Mouse (Mus musculus): ENCODE data around the gene R3hdml.

Gene R3hdml

DNA sequence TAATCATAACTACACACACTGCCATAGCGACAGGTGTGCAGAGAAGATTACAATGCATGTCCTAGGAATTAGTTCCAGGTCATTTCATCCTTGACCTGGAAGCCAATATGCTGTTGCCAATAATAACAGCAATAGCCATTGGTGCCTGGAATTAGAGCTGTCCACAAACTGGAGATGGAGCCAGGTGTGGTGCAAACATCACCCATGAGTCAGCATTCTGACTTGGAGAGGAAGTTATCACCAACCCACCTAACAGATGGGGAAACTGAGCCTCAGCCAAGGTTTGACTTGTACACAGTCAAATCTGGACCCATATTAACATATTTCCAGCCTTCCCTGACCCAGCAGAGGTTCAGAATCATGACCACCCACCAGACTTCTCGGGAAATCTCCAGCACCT lies 46.3 kb downstream of the R3hdml start:
- no peak for DNase-seq (ENCODE audit: low read depth, low spot score)

DNA sequence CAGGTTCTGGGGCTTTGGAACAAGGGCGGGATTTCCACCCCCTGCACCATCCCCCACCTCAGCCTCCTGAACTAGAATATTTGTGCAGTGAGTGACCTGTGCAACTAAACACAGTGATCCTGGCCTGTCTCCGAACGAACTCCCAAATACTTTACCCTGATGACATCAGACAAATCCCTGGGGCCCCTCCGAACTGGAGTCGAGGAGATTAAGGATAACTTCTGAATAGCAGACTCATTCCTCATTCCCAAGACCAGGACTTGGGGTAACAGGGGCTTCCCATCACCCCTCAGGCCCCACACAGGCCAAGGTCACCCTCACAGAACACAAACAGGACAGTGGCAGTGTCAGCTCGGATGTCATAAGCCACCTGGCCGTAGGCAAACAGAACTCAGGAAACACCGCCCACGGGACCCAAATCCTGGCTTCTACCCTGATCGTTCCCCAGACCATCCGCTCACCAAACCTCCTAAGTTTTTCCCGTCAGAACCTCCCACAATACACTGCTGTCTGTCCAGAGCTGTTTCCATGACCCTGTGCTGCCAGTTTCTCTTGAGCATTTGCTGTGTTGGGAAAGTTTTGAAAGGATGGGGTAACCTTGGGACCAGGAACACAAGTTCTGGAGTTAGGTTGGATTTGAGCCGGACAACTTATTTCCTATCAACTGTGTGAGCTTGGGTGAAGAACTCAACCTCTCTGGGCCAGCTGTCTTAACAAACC lies 47.4 kb downstream of the R3hdml start:
- no peak for DNase-seq (ENCODE audit: low read depth, low spot score)

GRCm38 (mm10) chr2:163540231-163541117 lies 48.4 kb downstream of the R3hdml start:
- no peak for DNase-seq (ENCODE audit: low read depth, low spot score)

DNA sequence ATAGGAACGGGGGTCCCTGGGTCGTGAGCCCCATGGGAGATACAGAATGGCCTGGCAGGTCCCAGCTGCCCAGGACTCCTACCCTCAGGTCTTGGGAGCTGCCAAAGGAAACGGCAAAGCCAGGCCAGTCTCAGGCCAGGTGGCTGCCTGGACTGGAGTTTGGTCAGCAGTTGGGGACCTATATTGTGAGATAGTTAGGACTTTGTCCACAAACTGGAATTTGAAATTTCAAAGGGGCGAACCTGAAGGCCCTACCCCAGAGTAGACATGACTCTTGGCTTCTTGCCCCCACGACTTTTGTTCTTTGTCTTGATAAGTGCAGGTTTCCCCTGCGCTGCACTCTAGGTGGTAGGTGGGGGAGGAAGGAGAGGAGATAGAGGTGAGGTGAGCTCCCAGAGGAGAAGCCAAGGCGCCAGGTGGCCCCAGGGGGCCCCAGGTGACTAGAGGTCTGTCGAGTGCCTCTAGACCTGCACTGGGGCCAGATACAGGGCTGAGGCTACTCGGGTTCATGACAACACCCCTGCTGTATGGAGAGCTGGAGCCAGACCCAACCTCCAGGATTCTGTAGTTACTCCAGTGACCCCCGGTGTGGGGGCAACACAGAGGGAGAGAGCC lies 49.6 kb downstream of the R3hdml start:
- DNase-seq (ENCODE audit: low read depth, low spot score), result no peak

DNA sequence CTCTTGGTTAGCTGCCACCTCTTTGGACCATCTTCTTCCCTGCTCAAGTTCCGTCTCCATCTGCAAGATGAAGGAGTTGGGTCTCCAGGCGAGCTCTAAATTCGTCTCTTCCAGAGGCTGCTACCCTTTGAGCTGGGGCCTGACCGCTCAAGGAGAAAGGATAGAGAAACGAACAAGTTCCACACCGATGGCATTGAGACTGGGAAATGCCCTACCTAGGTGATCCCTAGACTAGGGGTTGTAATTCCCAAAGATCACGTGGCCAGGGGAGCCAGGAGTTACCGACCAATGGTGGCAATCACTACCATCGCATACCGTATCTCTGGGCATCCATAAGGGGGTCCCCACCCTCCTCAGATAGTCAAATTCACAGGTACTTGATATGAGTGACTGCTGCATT lies 50.6 kb downstream of the R3hdml start:
- DNase-seq (ENCODE audit: low read depth, low spot score), result no peak

- no peak for DNase-seq (ENCODE audit: low read depth, low spot score)
Observed at GRCm38 (mm10) chr2:163546623-163547318, 54.7 kb downstream of the R3hdml start.

DNA sequence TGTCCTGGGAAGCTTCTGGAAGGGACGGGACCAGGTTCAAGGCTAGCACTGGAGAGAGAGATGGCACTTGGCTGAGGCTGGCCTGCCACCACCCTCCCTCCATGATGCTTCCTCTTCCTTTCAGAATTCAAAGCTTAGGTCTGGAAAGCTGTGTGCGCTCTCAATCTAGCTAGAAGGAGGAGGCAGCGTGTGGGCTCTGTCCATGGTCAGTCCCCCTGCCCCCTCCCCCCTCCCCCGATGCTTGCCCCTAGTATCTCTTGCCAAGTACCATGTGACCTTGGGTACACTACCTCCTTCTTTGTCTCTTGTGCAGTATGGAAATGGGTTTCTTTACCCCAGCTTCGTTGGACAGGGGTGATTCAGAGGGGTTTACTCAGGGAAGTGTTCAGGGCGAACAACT lies 56.7 kb downstream of the R3hdml start:
- DNase-seq (ENCODE audit: low read depth, low spot score), result no peak

GRCm38 (mm10) chr2:163549786-163550185 lies 57.7 kb downstream of the R3hdml start:
- no peak for DNase-seq (ENCODE audit: low read depth, low spot score)

Data from ZHBTc4 (cell line).